Mouse (Mus musculus) lung, embryonic 14.5 days (tissue): ENCODE results near the gene Hoxa10. TPM values are rescaled to one million over a fixed set of nuclear protein-coding genes. Genes with fewer than 3 reads are reported as not detected.

Source experiments
- ATAC-seq: fragments of 200-750 bp; cut with Nextera tagmentation; 2 replicates; pipeline ENCODE4 v1.8.0; 2017; ENCODE audit warnings: mild to moderate bottlenecking, moderate TSS enrichment, moderate library complexity; ENCODE audit not compliant: insufficient read depth
- DNase-seq: peaks from one replicate; pipeline ENCODE4 v3.0.0-alpha.2; 2015
- H3K27ac ChIP-seq: fragments of 300-500 bp; sonication (generic); 2 replicates; pipeline ENCODE4 v1.5.1; 2014; ENCODE audit warnings: low read depth, mild to moderate bottlenecking, moderate library complexity
- H3K27me3 ChIP-seq: fragments of 300-500 bp; sonication (generic); 2 replicates; pipeline ENCODE4 v1.6.1; 2014; ENCODE audit warnings: low read length, control low read depth; ENCODE audit not compliant: insufficient read depth
- H3K36me3 ChIP-seq: fragments of 300-500 bp; sonication (generic); 2 replicates; pipeline ENCODE4 v1.6.1; 2014; ENCODE audit warnings: control low read depth; ENCODE audit not compliant: insufficient read depth
- H3K4me1 ChIP-seq: fragments of 300-500 bp; sonication (generic); 2 replicates; pipeline ENCODE4 v1.6.1; 2014; ENCODE audit warnings: antibody characterized with exemption, control low read depth; ENCODE audit not compliant: insufficient read depth
- H3K4me2 ChIP-seq: fragments of 300-500 bp; sonication (generic); 2 replicates; pipeline ENCODE4 v1.6.1; 2014; ENCODE audit warnings: mild to moderate bottlenecking
- H3K4me3 ChIP-seq: fragments of 300-500 bp; sonication (generic); 2 replicates; pipeline ENCODE4 v1.5.1; 2014; ENCODE audit warnings: low read depth, low read length
- H3K9ac ChIP-seq: fragments of 300-500 bp; sonication (generic); 2 replicates; pipeline ENCODE4 v1.6.1; 2014
- H3K9me3 ChIP-seq: fragments of 300-500 bp; sonication (generic); 2 replicates; pipeline ENCODE4 v1.6.1; 2016; ENCODE audit warnings: low read depth, low read length, control low read depth
- CTCF ChIP-seq: IDR thresholded peaks from 2 replicates; pipeline ENCODE4 v1.5.1; 2016; ENCODE audit warnings: antibody characterized with exemption, low read depth
- WGBS: fragments of 180-500 bp; shearing (Covaris S2); extraction: QIAGEN DNeasy Blood & Tissue Kit; methylation state at CpG from one replicate; pipeline ENCODE4 v1.1.7; 2014; 5-methylcytosine and 5-hydroxymethylcytosine counted together
- polyA plus RNA-seq: library from polyadenylated mRNA; unstranded; fragments of >200 nt; fragmentation: Nextera tagmentation; extraction: Ambion mirVana; gene quantifications from 2 replicates; pipeline ENCODE4 v1.2.1, GENCODE M21; 2014

Hoxa10 gene
- polyA plus RNA-seq, 1 experiment from 2014 or later: not detected

- peak; percentile 41 for DNase-seq
- no peaks in the 10 kb centered on the region for H3K9me3 ChIP-seq
- no peaks in the 10 kb centered on the region; the same call in 1 of the 2 replicates for H3K4me1 ChIP-seq
- H3K36me3 ChIP-seq: peaks cover 24% of the 10 kb centered on the region
- peak overlapping the region; percentile 97 for H3K27ac ChIP-seq
- under 1% methylated on average over 10 of the region's 10 CpGs for WGBS
- peaks cover 74% of the 10 kb centered on the region for H3K27me3 ChIP-seq
- peak overlapping the region; percentile 100 for H3K9ac ChIP-seq
- peak overlapping the region; percentile 90 for H3K4me3 ChIP-seq
- no peak for TF ChIP-seq CTCF
- no peak for ATAC-seq
- peak overlapping the region; percentile 87 for H3K4me2 ChIP-seq
These were observed 37.6 kb downstream of the Hoxa10 start for GRCm38 (mm10) chr6:52203121-52203370.

- Histone ChIP-seq H3K9me3 (no peaks in the 10 kb centered on the region), H3K27me3 (peaks cover 73% of the 10 kb centered on the region), H3K4me1 (no peaks in the 10 kb centered on the region; the same call in 1 of the 2 replicates), H3K36me3 (peaks cover 24% of the 10 kb centered on the region), H3K4me3 (peak overlapping the region; percentile 90), H3K4me2 (peak overlapping the region; percentile 87), H3K27ac (peak overlapping the region; percentile 97), H3K9ac (peak overlapping the region; percentile 100)
- TF ChIP-seq CTCF: no peak
- 8% methylated on average over 22 of the region's 22 CpGs for WGBS
- no peak for ATAC-seq
- DNase-seq: peak; percentile 53
These were observed 38.1 kb downstream of the Hoxa10 start for GRCm38 (mm10) chr6:52202362-52203120.

GRCm38 (mm10) chr6:52201269-52201668 lies 39.4 kb downstream of the Hoxa10 start:
- peaks cover 65% of the 10 kb centered on the region for H3K27me3 ChIP-seq
- WGBS: 18% methylated on average over 1 of the region's 1 CpGs
- peaks cover 2% of the 10 kb centered on the region; the same call in 1 of the 2 replicates for H3K4me1 ChIP-seq
- H3K36me3 ChIP-seq: peaks cover 24% of the 10 kb centered on the region
- H3K4me2 ChIP-seq: peak overlapping the region; percentile 87
- peak; percentile 49 for DNase-seq
- H3K9me3 ChIP-seq: no peaks in the 10 kb centered on the region
- ATAC-seq: no peak
- no peak for TF ChIP-seq CTCF
- peak overlapping the region; percentile 97 for H3K27ac ChIP-seq
- H3K4me3 ChIP-seq: peak overlapping the region; percentile 90
- H3K9ac ChIP-seq: peak overlapping the region; percentile 100

GRCm38 (mm10) chr6:52200751-52201250 lies 39.9 kb downstream of the Hoxa10 start:
- Histone ChIP-seq H3K4me1 (peaks cover 6% of the 10 kb centered on the region; the same call in 1 of the 2 replicates), H3K27me3 (peaks cover 63% of the 10 kb centered on the region), H3K9me3 (no peaks in the 10 kb centered on the region), H3K9ac (peak overlapping the region; percentile 100), H3K4me3 (peak overlapping the region; percentile 90), H3K36me3 (peaks cover 21% of the 10 kb centered on the region), H3K4me2 (peak overlapping the region; percentile 87), H3K27ac (peak overlapping the region; percentile 97)
- ATAC-seq (no peak), DNase-seq (peak; percentile 74)
- whole genome bisulfite sequencing: 15% methylated on average over 10 of the region's 10 CpGs
- TF ChIP-seq CTCF: no peak

GRCm38 (mm10) chr6:52200073-52200750 lies 40.4 kb downstream of the Hoxa10 start:
- DNase-seq (peak; percentile 80), ATAC-seq (no peak)
- Histone ChIP-seq H3K9ac (peak overlapping the region; percentile 100), H3K36me3 (peaks cover 19% of the 10 kb centered on the region), H3K27me3 (peaks cover 57% of the 10 kb centered on the region), H3K4me3 (peak overlapping the region; percentile 90), H3K4me1 (peaks cover 6% of the 10 kb centered on the region; the same call in 1 of the 2 replicates), H3K4me2 (peak overlapping the region; percentile 87), H3K9me3 (no peaks in the 10 kb centered on the region), H3K27ac (peak overlapping the region; percentile 97)
- WGBS: 9% methylated on average over 30 of the region's 30 CpGs
- TF ChIP-seq CTCF: no peak

- 2% methylated on average over 10 of the region's 10 CpGs for WGBS
- H3K4me1 ChIP-seq: peaks cover 12% of the 10 kb centered on the region
- ATAC-seq (peak; percentile 78), DNase-seq (peak; percentile 93)
- H3K36me3 ChIP-seq: peaks cover 15% of the 10 kb centered on the region
- peak overlapping the region; percentile 100 for H3K9ac ChIP-seq
- peak overlapping the region; percentile 97 for H3K27ac ChIP-seq
- H3K4me3 ChIP-seq: peak overlapping the region; percentile 18
- peak overlapping the region; percentile 87 for H3K4me2 ChIP-seq
- no peaks in the 10 kb centered on the region for H3K9me3 ChIP-seq
- peak; percentile 69 for TF ChIP-seq CTCF
- H3K27me3 ChIP-seq: peaks cover 38% of the 10 kb centered on the region
These were observed 43.4 kb downstream of the Hoxa10 start for GRCm38 (mm10) chr6:52197271-52197670.

- H3K27me3 ChIP-seq: peaks cover 35% of the 10 kb centered on the region
These were observed 43.8 kb downstream of the Hoxa10 start for GRCm38 (mm10) chr6:52196811-52197210.

More at GRCm38 (mm10) chr6:52196811-52197210, 43.8 kb downstream of the Hoxa10 start:
- Histone ChIP-seq H3K36me3 (peaks cover 11% of the 10 kb centered on the region), H3K9ac (peak overlapping the region; percentile 38; the same call in 1 of the 2 replicates), H3K4me3 (peak overlapping the region; percentile 18), H3K4me2 (peak overlapping the region; percentile 87), H3K27ac (peak overlapping the region; percentile 97), H3K4me1 (peaks cover 12% of the 10 kb centered on the region), H3K9me3 (no peaks in the 10 kb centered on the region)
- DNase-seq: peak; percentile 70
- ATAC-seq: 0 out of 2 replicates have a peak, but pooled peaks have one; percentile 12
- no peak for TF ChIP-seq CTCF
- WGBS: 6% methylated on average over 9 of the region's 9 CpGs
